ENCODE assay signal across 17 mouse cellular contexts in the genomic region with DNA sequence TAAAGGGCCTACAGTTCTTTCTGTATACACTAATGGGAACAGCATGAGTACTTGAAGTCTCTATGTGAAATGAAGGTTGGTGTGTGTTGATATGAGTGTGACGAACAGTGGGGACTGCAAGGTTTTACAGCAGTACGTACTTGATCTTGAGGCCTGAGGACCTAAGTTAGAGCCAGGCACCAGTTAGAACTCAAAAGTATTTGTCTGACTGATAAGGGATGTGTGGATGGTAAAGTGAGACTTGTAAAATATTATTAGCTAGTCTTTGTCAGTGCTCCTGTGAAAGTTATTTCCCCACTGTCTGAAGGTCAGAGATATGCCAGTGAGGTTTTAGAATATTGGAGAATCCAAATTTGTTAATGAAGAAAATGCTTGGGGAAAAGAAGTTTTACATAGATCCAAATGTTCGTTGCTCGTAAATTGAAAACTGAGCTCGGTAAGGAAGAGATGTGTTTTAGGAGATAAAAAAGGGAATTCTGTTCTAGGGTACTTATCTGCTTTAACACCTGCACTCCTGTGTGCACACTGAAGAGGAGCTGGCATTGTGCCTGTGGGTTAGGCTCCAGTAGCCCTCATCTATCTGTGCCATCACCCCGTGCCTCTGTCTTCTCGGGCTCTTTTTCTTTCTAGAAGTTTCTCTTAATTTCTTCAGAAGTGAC. TPM values are rescaled to one million over a fixed set of nuclear protein-coding genes. Genes with fewer than 3 reads are reported as not detected.
DNase-seq lines count a peak whose midpoint lies in the region; ATAC-seq and TF ChIP-seq lines count a peak whose summit lies in the region.
"Had no signal": no experiment of that assay in that cellular context is flagged by ENCODE, and none has a peak within 500 bp of the region (broad histone marks: within the 10 kb centered on the region; RNA-seq: fewer than 3 reads in every experiment).

No protein-coding gene starts in this region.

- DNase-seq in heart, embryonic 10.5 days (ENCODE audit: low spot score) = no peak
- no peak for DNase-seq in heart, adult 18-20 months
- peak; percentile 12 for DNase-seq in midbrain, embryonic 11.5 days (ENCODE audit: low spot score, missing footprints)
- DNase-seq in liver, embryonic 14.5 days (ENCODE audit: low read depth in 3 of 3, low spot score in 3 of 3) = peak; percentile 85 to 92 (median 85)
- DNase-seq in adrenal gland, adult 8-10 months = no peak
- no peak for DNase-seq in cerebellum, postnatal 10 days
- DNase-seq: adrenal gland, postnatal 25 days; cerebellum, adult 2 months; kidney, postnatal 25 days; right cerebral cortex, postnatal 25 days had no signal

- H3K9me3 ChIP-seq in heart, embryonic 10.5 days = no peaks in the 10 kb centered on the region
- H3K9me3 ChIP-seq in midbrain, embryonic 11.5 days (ENCODE audit: control insufficient read depth, low read length) = no peaks in the 10 kb centered on the region
- H3K9me3 ChIP-seq in midbrain, embryonic 15.5 days = no peaks in the 10 kb centered on the region
- H3K9me3 ChIP-seq in liver, embryonic 14.5 days (ENCODE audit: control insufficient read depth, low read length) = no peaks in the 10 kb centered on the region
- no peaks in the 10 kb centered on the region for H3K9me3 ChIP-seq in forebrain, embryonic 16.5 days (ENCODE audit: control insufficient read depth, low read length)
- H3K9me3 ChIP-seq: embryonic facial prominence, embryonic 10.5 days; forebrain, embryonic 12.5 days; limb, embryonic 12.5 days had no signal

- peaks cover 8% of the 10 kb centered on the region; the same call in 1 of the 2 replicates for H3K4me1 ChIP-seq in heart, embryonic 10.5 days
- H3K4me1 ChIP-seq in midbrain, embryonic 11.5 days (ENCODE audit: control insufficient read depth, insufficient read depth, low read length) = no peaks in the 10 kb centered on the region
- no peaks in the 10 kb centered on the region for H3K4me1 ChIP-seq in midbrain, embryonic 15.5 days
- peaks cover 57 to 63% of the 10 kb centered on the region in 2 experiments for H3K4me1 ChIP-seq in liver, embryonic 14.5 days (replicated peaks; ENCODE audit: control insufficient read depth in 2 of 2, insufficient read depth in 2 of 2, low read length in 1 of 2)
- H3K4me1 ChIP-seq in forebrain, embryonic 16.5 days (replicated peaks; ENCODE audit: control insufficient read depth, insufficient read depth, low read length) = no peaks in the 10 kb centered on the region
- H3K4me1 ChIP-seq: forebrain, embryonic 12.5 days; limb, embryonic 12.5 days had no signal

- H3K36me3 ChIP-seq in heart, embryonic 10.5 days = no peaks in the 10 kb centered on the region
- H3K36me3 ChIP-seq in midbrain, embryonic 11.5 days (ENCODE audit: control insufficient read depth, insufficient read depth, low read length) = no peaks in the 10 kb centered on the region
- no peaks in the 10 kb centered on the region for H3K36me3 ChIP-seq in midbrain, embryonic 15.5 days (replicated peaks)
- H3K36me3 ChIP-seq in liver, embryonic 14.5 days (replicated peaks; ENCODE audit: control insufficient read depth, insufficient read depth, low read depth) = no peaks in the 10 kb centered on the region
- no peaks in the 10 kb centered on the region for H3K36me3 ChIP-seq in forebrain, embryonic 16.5 days (ENCODE audit: control insufficient read depth, insufficient read depth)
- H3K36me3 ChIP-seq: embryonic facial prominence, embryonic 10.5 days; forebrain, embryonic 12.5 days; limb, embryonic 12.5 days had no signal

- no peak for ATAC-seq in midbrain, embryonic 11.5 days (ENCODE audit: low FRiP score)
- no peak for ATAC-seq in midbrain, embryonic 15.5 days (replicated peaks)
- peak; percentile 85 for ATAC-seq in liver, embryonic 14.5 days (ENCODE audit: insufficient read depth)
- ATAC-seq in forebrain, embryonic 16.5 days = no peak
- ATAC-seq: hindbrain, postnatal 0 days had no signal

- H3K9ac ChIP-seq in midbrain, embryonic 11.5 days (ENCODE audit: low read length) = no peak overlapping the region
- H3K9ac ChIP-seq in midbrain, embryonic 15.5 days = no peak overlapping the region
- H3K9ac ChIP-seq in liver, embryonic 14.5 days (replicated peaks) = peak overlapping the region; percentile 76
- H3K9ac ChIP-seq in forebrain, embryonic 16.5 days (replicated peaks; ENCODE audit: low read depth, low read length) = no peak overlapping the region
- H3K9ac ChIP-seq: forebrain, embryonic 12.5 days; limb, embryonic 12.5 days had no signal

- H3K4me2 ChIP-seq in midbrain, embryonic 11.5 days = no peak overlapping the region
- H3K4me2 ChIP-seq in midbrain, embryonic 15.5 days = no peak overlapping the region
- peak overlapping the region; percentile 67 for H3K4me2 ChIP-seq in liver, embryonic 14.5 days (ENCODE audit: low read depth)
- no peak overlapping the region for H3K4me2 ChIP-seq in forebrain, embryonic 16.5 days (ENCODE audit: low read length)
- H3K4me2 ChIP-seq: forebrain, embryonic 12.5 days; limb, embryonic 12.5 days had no signal

- no peaks in the 10 kb centered on the region for H3K27me3 ChIP-seq in heart, embryonic 10.5 days (ENCODE audit: insufficient read depth, poor library complexity, severe bottlenecking)
- no peaks in the 10 kb centered on the region for H3K27me3 ChIP-seq in midbrain, embryonic 11.5 days (ENCODE audit: control insufficient read depth, insufficient read depth, low read length)
- H3K27me3 ChIP-seq in midbrain, embryonic 15.5 days (replicated peaks) = no peaks in the 10 kb centered on the region
- no peaks in the 10 kb centered on the region for H3K27me3 ChIP-seq in liver, embryonic 14.5 days (ENCODE audit: control insufficient read depth, insufficient read depth, low read length)
- no peaks in the 10 kb centered on the region for H3K27me3 ChIP-seq in forebrain, embryonic 16.5 days (replicated peaks; ENCODE audit: control insufficient read depth, insufficient read depth, low read length)
- H3K27me3 ChIP-seq: forebrain, embryonic 12.5 days; limb, embryonic 12.5 days had no signal

- H3K4me3 ChIP-seq in heart, embryonic 10.5 days = no peak overlapping the region
- H3K4me3 ChIP-seq in midbrain, embryonic 11.5 days (ENCODE audit: low read depth, low read length) = no peak overlapping the region
- no peak overlapping the region for H3K4me3 ChIP-seq in midbrain, embryonic 15.5 days
- H3K4me3 ChIP-seq in liver, embryonic 14.5 days (ENCODE audit: insufficient read depth in 1 of 2, low read depth in 2 of 2, low read length in 2 of 2) = peak overlapping the region in 1 of 2 experiments; percentile 37; a peak in 2 of 4 replicates
- no peak overlapping the region for H3K4me3 ChIP-seq in forebrain, embryonic 16.5 days (replicated peaks; ENCODE audit: low read length)
- H3K4me3 ChIP-seq: embryonic facial prominence, embryonic 10.5 days; forebrain, embryonic 12.5 days; limb, embryonic 12.5 days; myocyte had no signal

- peak overlapping the region; percentile 72 for H3K27ac ChIP-seq in heart, embryonic 10.5 days
- no peak overlapping the region for H3K27ac ChIP-seq in midbrain, embryonic 11.5 days (ENCODE audit: low read depth, low read length)
- H3K27ac ChIP-seq in midbrain, embryonic 15.5 days = no peak overlapping the region
- H3K27ac ChIP-seq in liver, embryonic 14.5 days = peak overlapping the region; percentile 99
- no peak overlapping the region for H3K27ac ChIP-seq in forebrain, embryonic 16.5 days (ENCODE audit: low read length)
- H3K27ac ChIP-seq: embryonic facial prominence, embryonic 10.5 days; forebrain, embryonic 12.5 days; hindbrain, postnatal 0 days; limb, embryonic 12.5 days had no signal

- TF ChIP-seq EP300 in liver, embryonic 14.5 days (IDR thresholded peaks at IDR 0.05; ENCODE audit: low read depth) = peak; percentile 94

- 64% methylated on average over 7 of the region's 7 CpGs for WGBS in heart, embryonic 10.5 days
- 89% methylated on average over 7 of the region's 7 CpGs for WGBS in midbrain, embryonic 11.5 days
- 93% methylated on average over 7 of the region's 7 CpGs for WGBS in midbrain, embryonic 15.5 days
- WGBS in liver, embryonic 14.5 days (ENCODE audit: insufficient replicate concordance) = 19% methylated on average over 7 of the region's 7 CpGs
- 92% methylated on average over 7 of the region's 7 CpGs for WGBS in forebrain, embryonic 16.5 days

- no peak for TF ChIP-seq CTCF in liver, embryonic 14.5 days (IDR thresholded peaks at IDR 0.05; ENCODE audit: low read depth)

RNA-seq across cellular contexts. Expression of a gene that starts 8.7 kb away (rescaled TPM):
- 213 and 240 TPM in 2 replicates for polyA plus RNA-seq in heart, embryonic 10.5 days (2016; fragmentation: Nextera tagmentation; extraction: Ambion mirVana)
- 1 to 10 TPM; 5.9 to 7.9 TPM for total RNA-seq in heart, adult 18-20 months (2021)
- 108 and 118 TPM in 2 replicates for polyA plus RNA-seq in midbrain, embryonic 11.5 days (2014; fragmentation: Nextera tagmentation; extraction: Ambion mirVana)
- polyA plus RNA-seq in midbrain, embryonic 15.5 days (2015; fragmentation: Nextera tagmentation; extraction: Ambion mirVana) = 18.9 and 24.3 TPM in 2 replicates
- 960 and 1,504 TPM in 2 replicates for polyA plus RNA-seq in liver, embryonic 14.5 days (2012; rRNA removed)
- polyA plus RNA-seq in liver, embryonic 14.5 days (2014; fragmentation: Nextera tagmentation; extraction: Ambion mirVana) = 2,373 and 2,511 TPM in 2 replicates
- 10 to 100 TPM; 35.8 to 53.9 (median 43.2) TPM for total RNA-seq in adrenal gland, adult 8-10 months (2022)
- 20.3 and 24.8 TPM in 2 replicates for polyA plus RNA-seq in forebrain, embryonic 16.5 days (2015; fragmentation: Nextera tagmentation; extraction: Ambion mirVana)

RNA-seq across cellular contexts. Expression of a gene that starts 14.1 kb away (rescaled TPM):
- polyA plus RNA-seq in heart, embryonic 10.5 days (2016; fragmentation: Nextera tagmentation; extraction: Ambion mirVana) = 11.1 and 12.2 TPM in 2 replicates
- total RNA-seq in heart, adult 18-20 months (2021) = 100 to 1,000 TPM in 1 of 2 experiments, 10 to 100 TPM in 1; 55.7 to 255 TPM
- 3.5 and 3.9 TPM in 2 replicates for polyA plus RNA-seq in midbrain, embryonic 11.5 days (2014; fragmentation: Nextera tagmentation; extraction: Ambion mirVana)
- polyA plus RNA-seq in midbrain, embryonic 15.5 days (2015; fragmentation: Nextera tagmentation; extraction: Ambion mirVana) = 1.1 and 1.2 TPM in 2 replicates
- polyA plus RNA-seq in liver, embryonic 14.5 days (2012; rRNA removed) = 30.6 and 33.2 TPM in 2 replicates
- 80.3 and 134 TPM in 2 replicates for polyA plus RNA-seq in liver, embryonic 14.5 days (2014; fragmentation: Nextera tagmentation; extraction: Ambion mirVana)
- 1,000 to 10,000 TPM in 2 of 4 experiments, 100 to 1,000 TPM in 2; 711 to 1,802 (median 1,071) TPM for total RNA-seq in adrenal gland, adult 8-10 months (2022)
- polyA plus RNA-seq in forebrain, embryonic 16.5 days (2015; fragmentation: Nextera tagmentation; extraction: Ambion mirVana) = 1.2 and 2.2 TPM in 2 replicates

Comparison
In these comparisons a context has a peak if more than half of its experiments do, and no peak if none do; other contexts are left out.
1. DNase-seq: peak in midbrain, embryonic 11.5 days (single experiment) and liver, embryonic 14.5 days (3 of 3); none in heart, embryonic 10.5 days (single experiment), heart, adult 18-20 months (0 of 2), adrenal gland, adult 8-10 months (single experiment) and cerebellum, postnatal 10 days (0 of 2).
2. H3K27ac ChIP-seq: peak in heart, embryonic 10.5 days (single experiment) and liver, embryonic 14.5 days (single experiment); none in midbrain, embryonic 11.5 days (single experiment), midbrain, embryonic 15.5 days (single experiment) and forebrain, embryonic 16.5 days (single experiment).